Mouse (Mus musculus): Measurements from ENCODE around the gene Crtc3. TPM values are rescaled to one million over a fixed set of nuclear protein-coding genes. Genes with fewer than 3 reads are reported as not detected.

Crtc3 gene
- polyA plus RNA-seq, 1 experiment from 2014 or later = 16.6 TPM

DNA sequence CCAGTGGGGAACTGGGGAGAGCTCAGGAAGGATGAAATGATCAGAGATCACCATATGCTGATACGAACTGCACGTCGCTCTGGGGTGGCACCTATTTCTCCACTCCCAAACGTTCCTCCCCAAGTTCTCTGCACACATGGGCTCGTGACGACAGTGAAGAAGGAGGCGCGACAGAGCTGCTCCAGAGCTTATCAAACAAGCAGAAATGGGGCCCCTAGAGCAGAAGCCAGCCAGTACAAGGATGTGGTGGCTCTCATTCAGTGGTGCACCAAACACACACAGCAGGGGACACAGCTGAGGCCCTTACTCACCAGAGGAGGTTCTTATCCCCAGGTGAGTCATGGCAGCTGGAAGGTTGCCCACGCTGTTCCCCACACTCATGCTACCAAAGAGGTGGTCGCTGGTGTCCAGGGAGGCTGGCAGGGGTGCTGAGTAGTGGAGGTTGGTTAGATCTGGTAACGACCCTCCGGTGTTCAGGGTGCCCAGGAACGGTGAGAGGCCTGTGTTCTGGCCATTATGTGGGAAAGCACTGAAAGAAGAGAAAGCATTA lies 90.2 kb downstream of the Crtc3 start:
- H3K9ac ChIP-seq (ENCODE audit: low read depth, low read length) = no peak overlapping the region
- WGBS = 74% methylated on average over 13 of the region's 13 CpGs
- no peak overlapping the region for H3K27ac ChIP-seq (ENCODE audit: low read depth, low read length)
- ATAC-seq (replicated peaks; ENCODE audit: low FRiP score) (peak; percentile 69), DNase-seq (ENCODE audit: low spot score) (no peak)
- H3K4me2 ChIP-seq = no peak overlapping the region
- no peak overlapping the region for H3K4me3 ChIP-seq (ENCODE audit: low read depth, low read length)
- H3K36me3 ChIP-seq (ENCODE audit: control insufficient read depth, insufficient read depth, low read length) = peaks cover 6% of the 10 kb centered on the region
- no peaks in the 10 kb centered on the region for H3K27me3 ChIP-seq (replicated peaks; ENCODE audit: control insufficient read depth, insufficient read depth, low read length)
- no peaks in the 10 kb centered on the region for H3K4me1 ChIP-seq (replicated peaks; ENCODE audit: control insufficient read depth, insufficient read depth, low read length)
- H3K9me3 ChIP-seq (ENCODE audit: control insufficient read depth, low read length) = no peaks in the 10 kb centered on the region

DNA sequence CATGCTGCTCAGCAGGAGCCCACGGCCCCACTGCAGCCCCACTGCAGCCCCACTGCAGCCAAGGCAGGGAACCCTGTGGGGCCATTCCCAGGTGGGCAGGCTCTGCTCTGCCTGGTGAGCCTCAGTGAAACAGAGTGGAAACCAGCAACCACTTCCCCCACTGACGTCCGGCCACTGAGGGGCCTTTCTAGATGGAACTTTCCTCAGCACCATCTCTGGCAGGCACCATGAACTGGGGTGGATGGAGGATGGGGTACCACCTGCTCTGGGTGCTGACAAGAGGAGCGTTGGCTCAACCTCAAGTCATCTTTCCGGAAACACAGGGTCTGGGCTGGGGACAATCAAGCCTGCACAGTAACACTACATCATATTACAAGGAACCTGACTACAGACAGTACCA lies 90.8 kb downstream of the Crtc3 start:
- no peak overlapping the region for H3K4me2 ChIP-seq
- H3K9ac ChIP-seq (ENCODE audit: low read depth, low read length) = no peak overlapping the region
- H3K4me3 ChIP-seq (ENCODE audit: low read depth, low read length) = no peak overlapping the region
- WGBS = 85% methylated on average over 5 of the region's 5 CpGs
- no peaks in the 10 kb centered on the region for H3K4me1 ChIP-seq (replicated peaks; ENCODE audit: control insufficient read depth, insufficient read depth, low read length)
- H3K36me3 ChIP-seq (ENCODE audit: control insufficient read depth, insufficient read depth, low read length) = peaks cover 6% of the 10 kb centered on the region
- H3K27ac ChIP-seq (ENCODE audit: low read depth, low read length) = no peak overlapping the region
- no peaks in the 10 kb centered on the region for H3K27me3 ChIP-seq (replicated peaks; ENCODE audit: control insufficient read depth, insufficient read depth, low read length)
- DNase-seq (ENCODE audit: low spot score) (no peak), ATAC-seq (replicated peaks; ENCODE audit: low FRiP score) (no peak)
- no peaks in the 10 kb centered on the region for H3K9me3 ChIP-seq (ENCODE audit: control insufficient read depth, low read length)

DNA sequence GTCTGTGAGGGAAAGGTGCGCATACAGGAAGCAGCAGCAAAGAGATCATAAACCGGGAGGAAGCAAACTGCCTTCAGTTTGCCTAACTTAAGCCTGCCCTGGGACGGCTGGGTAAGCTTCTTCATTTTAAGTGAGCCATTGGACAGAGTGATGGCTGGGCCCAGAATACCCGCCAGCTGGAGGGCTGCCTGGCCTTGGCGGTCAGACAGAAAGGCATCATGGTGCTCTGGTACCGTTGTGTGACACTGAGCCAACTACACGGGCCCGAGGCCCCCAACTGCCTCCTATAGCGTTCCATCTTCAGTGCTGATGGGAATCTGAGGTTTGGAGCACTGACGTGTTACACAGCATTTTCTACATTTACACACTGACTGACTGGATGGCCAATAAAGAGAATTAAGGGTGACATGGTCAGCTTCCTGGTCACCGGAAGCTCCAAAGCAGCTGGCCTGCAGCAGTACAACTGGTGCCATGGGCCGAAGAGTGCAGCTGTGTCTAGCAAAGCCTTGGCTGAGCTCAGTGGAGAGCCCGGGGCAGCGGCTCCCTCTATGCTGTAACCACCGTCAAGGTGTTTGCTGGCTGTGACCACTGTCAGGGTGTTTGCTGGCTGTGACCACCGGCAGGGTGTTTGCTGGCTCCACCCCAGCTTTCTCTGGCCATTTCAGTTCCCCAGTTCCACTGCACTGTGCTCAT lies 99.5 kb downstream of the Crtc3 start:
- no peaks in the 10 kb centered on the region for H3K9me3 ChIP-seq (ENCODE audit: control insufficient read depth, low read length)
- no peak overlapping the region for H3K4me2 ChIP-seq
- DNase-seq (ENCODE audit: low spot score) (no peak), ATAC-seq (replicated peaks; ENCODE audit: low FRiP score) (no peak)
- H3K4me3 ChIP-seq (ENCODE audit: low read depth, low read length) = no peak overlapping the region
- peaks cover 3% of the 10 kb centered on the region; the same call in 1 of the 2 replicates for H3K4me1 ChIP-seq (replicated peaks; ENCODE audit: control insufficient read depth, insufficient read depth, low read length)
- 87% methylated on average over 16 of the region's 16 CpGs for WGBS
- H3K9ac ChIP-seq (ENCODE audit: low read depth, low read length) = no peak overlapping the region
- H3K27ac ChIP-seq (ENCODE audit: low read depth, low read length) = no peak overlapping the region
- H3K36me3 ChIP-seq (ENCODE audit: control insufficient read depth, insufficient read depth, low read length) = peaks cover 5% of the 10 kb centered on the region; the same call in 1 of the 2 replicates
- H3K27me3 ChIP-seq (replicated peaks; ENCODE audit: control insufficient read depth, insufficient read depth, low read length) = no peaks in the 10 kb centered on the region

DNA sequence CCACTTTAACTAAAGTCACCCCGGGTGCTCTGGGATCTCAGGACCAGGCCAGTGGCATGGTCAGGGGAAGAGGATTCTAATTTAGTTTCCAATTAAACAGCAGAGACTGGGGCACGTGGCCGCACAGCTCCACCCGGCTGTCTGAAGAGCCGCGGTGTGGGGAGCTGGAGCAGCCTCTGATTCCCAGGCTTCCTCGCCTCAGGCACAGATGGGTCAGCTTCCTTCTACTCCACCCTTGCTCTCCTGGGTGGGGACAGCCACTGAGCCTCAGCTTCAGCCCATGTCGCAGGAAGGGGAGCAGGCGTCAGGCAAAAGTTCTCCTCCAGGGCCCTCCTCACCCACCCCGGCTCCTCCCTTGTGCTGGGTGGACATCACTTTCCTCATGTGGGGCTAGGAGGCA lies 101.0 kb downstream of the Crtc3 start:
- peak overlapping the region; percentile 41 for H3K4me2 ChIP-seq
- whole genome bisulfite sequencing = 53% methylated on average over 10 of the region's 10 CpGs
- no peak overlapping the region for H3K4me3 ChIP-seq (ENCODE audit: low read depth, low read length)

DNA sequence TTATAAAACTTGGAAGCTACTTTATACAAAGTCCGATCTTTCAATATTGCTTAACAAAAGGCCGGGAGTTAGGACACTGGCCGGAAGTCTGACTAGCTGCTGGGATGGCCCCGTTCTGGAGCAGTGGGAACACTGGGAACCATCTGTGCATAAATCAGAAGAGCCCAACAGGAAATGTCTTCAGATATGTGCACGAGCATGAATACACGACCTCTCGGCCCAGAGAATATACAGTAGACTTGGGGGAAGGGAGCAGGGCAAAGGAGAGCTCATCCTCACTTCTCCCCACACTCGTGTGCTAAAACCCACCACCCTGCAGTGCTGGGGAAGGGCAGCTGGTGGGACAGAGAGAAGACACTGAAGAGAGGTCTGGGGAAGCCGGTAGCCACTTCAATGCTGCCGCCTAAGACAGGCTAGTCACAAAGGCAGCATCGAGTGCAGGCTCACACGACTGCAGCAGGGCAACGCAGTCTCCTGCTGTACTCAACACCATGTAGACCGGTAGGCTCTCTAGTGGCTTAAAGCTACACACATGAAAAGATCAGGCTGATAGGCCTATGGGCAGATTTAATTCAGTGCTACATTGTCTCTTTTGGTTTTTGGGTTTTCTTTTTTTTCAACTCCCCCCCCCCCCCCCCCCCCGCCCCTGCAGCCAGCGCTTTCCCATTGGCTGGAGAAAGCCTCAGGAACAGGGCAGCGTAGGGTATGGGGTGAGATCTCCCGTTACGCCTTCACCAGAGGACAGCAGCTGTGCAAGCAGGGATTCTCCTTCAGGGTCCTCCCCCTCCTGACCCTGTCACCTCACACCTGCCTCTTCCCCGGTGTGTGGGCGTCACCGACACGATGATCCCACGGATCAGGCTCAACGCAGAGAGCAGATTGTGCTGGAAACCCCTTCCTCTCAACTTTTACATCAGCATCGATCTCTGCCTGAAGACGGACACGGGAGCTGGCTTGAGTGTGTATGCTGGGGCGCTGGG lies 101.7 kb downstream of the Crtc3 start:
- 40% methylated on average over 29 of the region's 29 CpGs for WGBS
- Histone ChIP-seq H3K36me3 (ENCODE audit: control insufficient read depth, insufficient read depth, low read length) (peaks cover 5% of the 10 kb centered on the region; the same call in 1 of the 2 replicates), H3K27ac (ENCODE audit: low read depth, low read length) (no peak overlapping the region), H3K4me3 (ENCODE audit: low read depth, low read length) (no peak overlapping the region), H3K4me1 (replicated peaks; ENCODE audit: control insufficient read depth, insufficient read depth, low read length) (peaks cover 6% of the 10 kb centered on the region; the same call in 1 of the 2 replicates), H3K4me2 (peak overlapping the region; percentile 41), H3K9ac (ENCODE audit: low read depth, low read length) (no peak overlapping the region), H3K27me3 (replicated peaks; ENCODE audit: control insufficient read depth, insufficient read depth, low read length) (no peaks in the 10 kb centered on the region), H3K9me3 (ENCODE audit: control insufficient read depth, low read length) (no peaks in the 10 kb centered on the region)
- ATAC-seq (replicated peaks; ENCODE audit: low FRiP score) (no peak), DNase-seq (ENCODE audit: low spot score) (no peak)

More for the DNA sequence above, 101.0 kb downstream of the Crtc3 start:
- Histone ChIP-seq H3K4me1 (replicated peaks; ENCODE audit: control insufficient read depth, insufficient read depth, low read length) (peaks cover 6% of the 10 kb centered on the region; the same call in 1 of the 2 replicates), H3K27me3 (replicated peaks; ENCODE audit: control insufficient read depth, insufficient read depth, low read length) (no peaks in the 10 kb centered on the region), H3K9ac (ENCODE audit: low read depth, low read length) (no peak overlapping the region), H3K36me3 (ENCODE audit: control insufficient read depth, insufficient read depth, low read length) (peaks cover 5% of the 10 kb centered on the region; the same call in 1 of the 2 replicates), H3K9me3 (ENCODE audit: control insufficient read depth, low read length) (no peaks in the 10 kb centered on the region), H3K27ac (ENCODE audit: low read depth, low read length) (no peak overlapping the region)
- DNase-seq (ENCODE audit: low spot score) = no peak
- no peak for ATAC-seq (replicated peaks; ENCODE audit: low FRiP score)

DNA sequence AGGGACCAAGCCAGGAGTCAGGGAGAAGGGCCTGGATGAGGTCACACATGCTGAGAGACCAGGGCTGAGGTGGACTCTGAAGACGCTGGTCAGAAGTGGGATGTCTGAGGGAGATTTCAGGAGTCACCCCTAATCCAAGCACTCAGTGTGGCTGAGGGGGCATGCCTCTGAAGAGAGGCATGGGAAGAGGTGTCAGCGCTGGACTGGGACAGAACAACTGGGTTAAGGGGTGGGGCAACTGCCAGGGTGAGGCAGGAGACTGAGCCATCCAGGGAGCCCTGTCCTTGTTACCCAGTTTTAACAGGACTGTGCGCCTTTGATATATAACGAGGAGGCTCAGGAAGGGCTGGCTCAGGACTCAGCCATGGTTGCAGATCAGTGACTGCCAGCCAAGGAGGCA lies 102.5 kb downstream of the Crtc3 start:
- no peak for DNase-seq (ENCODE audit: low spot score)
- Histone ChIP-seq H3K4me2 (no peak overlapping the region), H3K36me3 (ENCODE audit: control insufficient read depth, insufficient read depth, low read length) (no peaks in the 10 kb centered on the region; the same call in 1 of the 2 replicates), H3K9me3 (ENCODE audit: control insufficient read depth, low read length) (no peaks in the 10 kb centered on the region), H3K4me1 (replicated peaks; ENCODE audit: control insufficient read depth, insufficient read depth, low read length) (peaks cover 6% of the 10 kb centered on the region; the same call in 1 of the 2 replicates), H3K4me3 (ENCODE audit: low read depth, low read length) (no peak overlapping the region), H3K9ac (ENCODE audit: low read depth, low read length) (no peak overlapping the region), H3K27me3 (replicated peaks; ENCODE audit: control insufficient read depth, insufficient read depth, low read length) (no peaks in the 10 kb centered on the region), H3K27ac (ENCODE audit: low read depth, low read length) (no peak overlapping the region)
- WGBS = 56% methylated on average over 4 of the region's 4 CpGs
- ATAC-seq (replicated peaks; ENCODE audit: low FRiP score) = no peak

DNA sequence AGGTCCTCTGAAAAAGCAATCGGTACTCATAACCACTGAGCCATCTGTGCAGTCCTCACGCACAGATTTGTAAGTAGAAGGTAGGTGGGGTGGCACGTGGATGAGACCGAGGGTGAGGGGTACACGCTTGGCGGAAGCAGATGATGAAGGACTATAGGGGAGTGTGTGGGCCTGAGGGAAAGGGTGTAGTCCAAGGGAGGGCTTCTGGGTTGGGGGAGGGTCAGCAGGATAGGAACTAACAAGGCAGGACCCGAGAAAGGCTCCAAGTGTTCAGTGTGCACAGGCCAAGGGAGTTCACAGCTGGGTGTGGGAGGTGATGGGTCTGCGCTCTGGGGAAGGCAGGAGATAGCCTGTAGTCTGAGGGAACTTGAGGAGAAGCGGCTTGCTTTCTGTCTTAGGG lies 103.3 kb downstream of the Crtc3 start:
- no peak overlapping the region for H3K4me2 ChIP-seq
- no peaks in the 10 kb centered on the region for H3K9me3 ChIP-seq (ENCODE audit: control insufficient read depth, low read length)
- no peaks in the 10 kb centered on the region; the same call in 1 of the 2 replicates for H3K36me3 ChIP-seq (ENCODE audit: control insufficient read depth, insufficient read depth, low read length)
- peaks cover 6% of the 10 kb centered on the region; the same call in 1 of the 2 replicates for H3K4me1 ChIP-seq (replicated peaks; ENCODE audit: control insufficient read depth, insufficient read depth, low read length)
- no peak overlapping the region for H3K27ac ChIP-seq (ENCODE audit: low read depth, low read length)
- H3K9ac ChIP-seq (ENCODE audit: low read depth, low read length) = no peak overlapping the region
- no peak overlapping the region for H3K4me3 ChIP-seq (ENCODE audit: low read depth, low read length)
- ATAC-seq (replicated peaks; ENCODE audit: low FRiP score) = no peak
- no peak for DNase-seq (ENCODE audit: low spot score)
- no peaks in the 10 kb centered on the region for H3K27me3 ChIP-seq (replicated peaks; ENCODE audit: control insufficient read depth, insufficient read depth, low read length)
- 71% methylated on average over 9 of the region's 9 CpGs for WGBS

DNA sequence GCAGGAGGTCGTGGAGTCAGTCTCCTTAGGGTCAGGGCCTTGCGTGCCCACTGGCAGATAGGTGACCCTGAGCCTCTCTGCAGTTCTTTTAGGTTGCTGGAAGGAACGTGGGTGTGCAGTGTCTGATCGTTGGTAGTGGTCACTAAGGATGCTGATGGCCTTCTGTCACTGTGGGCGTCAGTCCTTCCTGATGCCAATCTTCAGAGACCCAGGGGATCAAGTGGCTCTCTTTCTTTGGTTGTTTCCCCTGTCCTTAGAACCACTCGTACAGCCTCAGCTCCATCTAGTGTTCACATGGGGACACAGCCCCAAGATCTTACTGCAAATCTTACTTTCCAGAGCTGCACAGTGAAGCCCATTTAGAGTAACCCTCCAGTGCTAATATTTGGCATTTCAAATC lies 104.7 kb downstream of the Crtc3 start:
- Histone ChIP-seq H3K9ac (ENCODE audit: low read depth, low read length) (no peak overlapping the region), H3K36me3 (ENCODE audit: control insufficient read depth, insufficient read depth, low read length) (no peaks in the 10 kb centered on the region; the same call in 1 of the 2 replicates), H3K27me3 (replicated peaks; ENCODE audit: control insufficient read depth, insufficient read depth, low read length) (no peaks in the 10 kb centered on the region), H3K4me3 (ENCODE audit: low read depth, low read length) (no peak overlapping the region), H3K4me1 (replicated peaks; ENCODE audit: control insufficient read depth, insufficient read depth, low read length) (peaks cover 6% of the 10 kb centered on the region; the same call in 1 of the 2 replicates), H3K9me3 (ENCODE audit: control insufficient read depth, low read length) (no peaks in the 10 kb centered on the region), H3K27ac (ENCODE audit: low read depth, low read length) (no peak overlapping the region), H3K4me2 (no peak overlapping the region)
- DNase-seq (ENCODE audit: low spot score) (no peak), ATAC-seq (replicated peaks; ENCODE audit: low FRiP score) (0 out of 2 replicates have a peak, but pooled peaks have one; percentile 11)
- WGBS = 35% methylated on average over 6 of the region's 6 CpGs
